Mouse (Mus musculus): Measurements from ENCODE around the gene Sema4a.
A peak's percentile ranks its signal among the peaks of the same experiment; 100 is the strongest.

Gene Sema4a

DNA sequence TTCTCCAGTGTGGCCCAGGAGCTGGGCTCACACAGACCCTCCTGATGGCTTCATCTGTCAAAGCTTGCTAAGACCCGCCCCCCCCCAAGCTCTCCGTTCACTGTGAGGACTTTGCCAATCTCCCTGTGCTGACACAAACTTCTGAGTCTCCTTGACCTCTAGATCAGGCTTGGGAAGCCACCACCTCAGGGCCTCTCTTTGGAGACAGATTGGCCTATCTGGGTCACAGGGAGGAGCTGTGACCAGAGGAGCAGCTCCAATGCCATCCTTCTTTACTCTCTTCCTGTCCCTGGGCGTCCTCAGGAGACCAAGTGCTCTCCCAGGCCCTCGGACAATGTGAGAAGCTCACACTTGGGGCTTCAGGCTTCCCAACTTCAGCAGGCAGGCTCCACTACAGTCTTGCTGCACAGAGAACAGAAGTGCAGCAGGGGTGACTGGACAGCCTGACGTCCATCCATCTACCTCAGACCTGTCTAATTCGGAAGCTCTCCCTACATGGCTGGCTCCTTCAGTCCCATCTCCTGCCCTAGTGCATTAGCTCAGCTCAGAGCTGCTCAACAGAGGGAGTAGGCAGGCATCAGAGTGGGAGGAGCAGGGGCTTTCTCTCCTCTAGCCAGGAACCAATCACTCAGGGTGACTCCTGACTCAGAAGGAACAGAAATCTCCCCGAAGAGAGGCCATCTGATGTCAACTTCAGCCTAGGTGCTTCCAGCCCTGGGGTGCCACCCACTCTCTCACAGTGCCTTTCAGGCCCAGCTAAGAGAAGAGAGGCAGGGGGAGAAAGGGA, 4.0 kb downstream of the Sema4a start:
- DNase-seq (ENCODE audit: inconsistent age in 2 of 2, low spot score in 1 of 2), result peak; percentile 53 to 79

DNA sequence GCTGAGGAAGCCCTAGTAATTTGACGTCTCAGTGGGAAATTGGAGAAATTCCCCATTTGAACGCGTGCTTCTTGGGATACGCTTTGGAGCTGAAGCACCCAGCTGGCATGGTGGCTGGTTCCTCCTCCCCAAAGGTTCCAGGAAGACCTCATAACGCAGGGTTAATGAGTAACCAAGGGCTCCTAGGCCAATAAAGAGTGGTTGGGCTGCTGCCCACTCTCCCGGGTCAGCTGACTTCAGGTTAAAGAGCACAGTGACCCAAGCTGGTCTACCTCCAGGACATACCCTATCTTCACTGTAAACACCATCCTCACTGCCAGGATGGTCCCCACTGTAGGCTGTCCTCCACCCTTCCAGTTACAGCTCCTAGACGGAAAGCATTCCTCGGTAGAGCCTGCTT, 4.7 kb downstream of the Sema4a start:
- DNase-seq (ENCODE audit: inconsistent age in 2 of 2, low spot score in 1 of 2), result no peak

DNA sequence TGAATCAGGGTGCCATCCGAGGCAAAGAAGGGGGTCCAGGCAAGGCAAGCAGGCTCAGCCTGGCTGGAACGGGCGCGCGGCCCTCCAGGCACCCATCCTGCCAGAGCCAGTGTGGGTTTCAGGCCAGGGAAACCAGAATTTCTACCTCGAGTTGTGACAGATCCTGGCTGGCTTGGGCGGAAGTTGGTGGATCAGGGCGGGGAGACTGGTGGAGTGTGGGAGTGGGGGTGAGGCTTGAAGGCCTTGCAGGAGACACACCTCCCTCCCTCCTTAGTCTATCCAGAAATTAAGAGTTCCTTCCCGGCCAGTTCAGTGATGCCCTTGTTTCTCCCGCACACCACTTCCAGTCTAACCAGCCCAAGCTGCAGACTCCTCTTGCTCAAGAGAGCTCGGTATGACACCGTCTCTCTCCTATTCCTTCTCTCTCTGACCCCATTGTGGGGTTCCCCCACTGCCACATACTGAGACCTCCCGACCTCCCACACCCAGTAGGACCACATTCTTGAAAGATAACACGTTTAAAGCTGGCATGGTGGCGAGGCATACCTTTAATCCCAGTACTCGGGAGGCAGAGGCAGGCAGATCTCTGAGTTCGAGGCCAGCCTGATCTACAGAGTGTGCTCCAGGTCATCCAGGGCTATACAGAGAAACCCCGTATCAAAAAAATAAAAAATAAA, 5.3 kb downstream of the Sema4a start:
- no peak for DNase-seq (ENCODE audit: inconsistent age in 2 of 2, low spot score in 1 of 2)

DNA sequence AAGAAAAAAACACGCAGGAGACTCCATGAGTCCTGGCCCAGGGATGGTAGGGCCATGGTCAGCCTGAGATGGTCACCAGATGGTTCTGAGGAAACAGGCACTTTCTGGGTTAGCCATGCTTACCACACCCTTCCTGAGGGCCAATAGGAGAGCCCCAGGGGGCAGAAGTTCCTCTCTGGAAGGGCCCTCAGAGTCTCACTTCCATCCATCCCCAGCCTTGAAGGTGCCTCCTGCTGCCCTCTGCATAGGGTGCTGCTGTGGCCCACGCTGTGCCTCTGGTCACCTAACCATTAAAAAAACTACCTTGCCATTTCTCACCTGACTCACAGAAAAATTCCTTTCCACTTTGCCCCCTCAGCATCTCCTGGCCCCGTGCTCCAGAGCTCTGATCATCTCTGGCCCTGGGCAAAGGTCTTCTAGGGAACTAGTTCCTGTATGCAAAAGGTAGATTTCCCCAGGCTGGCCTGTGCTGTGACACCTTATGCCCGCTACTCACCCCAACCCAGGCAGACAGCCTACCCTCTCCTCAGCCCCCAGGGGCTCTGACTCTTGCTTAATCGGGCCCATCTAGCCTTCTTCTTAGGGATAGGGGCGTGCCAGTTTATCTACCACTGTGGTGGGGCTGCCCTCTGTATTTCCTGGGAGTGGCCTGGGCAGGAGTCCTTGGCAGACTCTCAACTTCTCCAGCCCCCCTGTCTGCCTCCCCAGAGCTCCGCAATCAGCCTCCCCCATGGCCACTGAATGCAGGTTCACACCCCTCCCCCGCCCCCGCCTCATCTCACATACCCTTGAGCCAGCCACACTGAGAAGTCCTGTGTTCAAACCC, 6.0 kb downstream of the Sema4a start:
- DNase-seq (ENCODE audit: inconsistent age in 2 of 2, low spot score in 1 of 2), result no peak

DNA sequence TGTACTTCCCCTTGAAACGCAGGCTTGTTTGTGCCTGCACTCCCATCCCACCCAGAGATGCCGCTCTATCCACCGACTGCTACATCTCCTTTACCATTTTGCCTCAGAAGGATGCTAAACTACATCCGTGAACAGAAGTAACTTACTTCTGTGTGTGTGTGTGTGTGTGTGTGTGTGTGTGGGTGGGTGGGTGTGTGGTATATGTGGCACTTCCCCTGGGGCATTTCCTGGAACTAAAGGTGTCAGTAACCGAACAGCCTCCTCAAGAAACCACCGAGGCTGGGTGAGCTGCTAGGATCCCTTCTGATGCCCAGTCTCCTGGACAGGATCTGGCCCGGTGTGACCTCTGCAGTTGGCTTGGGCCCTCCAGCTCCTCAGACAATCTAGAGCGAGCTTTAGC, 7.0 kb downstream of the Sema4a start:
- DNase-seq (ENCODE audit: inconsistent age in 2 of 2, low spot score in 1 of 2), result no peak

DNA sequence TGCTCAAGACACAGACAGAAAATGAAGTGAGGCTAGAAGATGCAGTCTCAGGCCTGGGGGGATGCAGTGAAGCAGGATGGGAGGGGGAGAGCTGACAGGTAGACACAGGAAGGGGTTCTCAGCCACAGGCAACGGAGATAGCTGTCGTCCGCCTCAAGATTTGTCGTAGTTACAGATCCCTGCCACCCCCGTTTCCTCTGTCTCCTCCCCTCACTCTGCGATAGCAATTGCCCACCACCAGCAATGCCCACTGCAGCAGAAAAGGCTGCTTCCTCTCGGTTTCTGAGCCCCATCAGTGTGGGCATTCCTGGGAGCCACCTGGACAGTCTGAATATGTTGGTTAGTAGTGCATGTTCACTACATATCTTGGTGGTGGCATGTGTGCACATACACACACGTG, 7.6 kb downstream of the Sema4a start:
- no peak for DNase-seq (ENCODE audit: inconsistent age in 2 of 2, low spot score in 1 of 2)

DNA sequence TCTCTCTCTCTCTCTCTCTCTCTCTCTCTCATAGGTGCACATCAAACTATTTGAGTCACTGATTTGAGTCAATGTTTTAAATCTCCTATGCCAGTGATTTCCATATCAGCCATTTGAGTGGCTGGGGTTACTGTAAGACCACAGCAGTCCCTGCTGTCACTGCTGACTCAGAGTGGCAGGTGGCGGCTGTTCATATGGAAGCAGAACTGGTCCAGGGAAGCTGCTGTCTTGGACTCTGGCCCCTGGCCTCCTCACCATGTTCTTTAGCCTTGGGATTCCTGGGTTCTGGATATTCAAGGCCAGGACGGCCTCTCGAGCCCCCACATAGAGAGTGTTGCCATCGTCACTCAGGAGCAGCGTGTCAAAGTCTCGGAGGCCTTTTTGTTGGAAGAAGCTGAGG, 8.3 kb downstream of the Sema4a start:
- no peak for DNase-seq (ENCODE audit: inconsistent age in 2 of 2, low spot score in 1 of 2)

DNA sequence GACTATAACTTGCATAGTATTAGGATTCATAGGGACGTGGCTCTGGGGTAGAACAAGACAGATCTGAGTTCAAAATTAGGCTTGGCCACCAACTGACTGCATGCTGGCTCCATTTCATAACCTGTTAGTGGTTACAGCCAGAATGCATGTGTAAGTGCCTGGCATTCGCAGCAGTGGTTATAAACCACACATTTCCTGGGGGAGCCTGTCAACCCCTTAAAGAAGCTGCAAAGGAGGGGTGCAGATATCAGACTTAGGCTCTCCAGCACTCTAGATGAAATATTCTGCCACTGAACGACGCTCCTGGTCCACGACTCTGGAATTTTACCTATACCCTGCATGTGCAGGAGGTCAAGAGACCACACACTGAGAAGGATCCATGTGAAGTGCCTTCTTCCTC, 8.7 kb downstream of the Sema4a start:
- DNase-seq (ENCODE audit: inconsistent age in 2 of 2, low spot score in 1 of 2), result no peak

DNA sequence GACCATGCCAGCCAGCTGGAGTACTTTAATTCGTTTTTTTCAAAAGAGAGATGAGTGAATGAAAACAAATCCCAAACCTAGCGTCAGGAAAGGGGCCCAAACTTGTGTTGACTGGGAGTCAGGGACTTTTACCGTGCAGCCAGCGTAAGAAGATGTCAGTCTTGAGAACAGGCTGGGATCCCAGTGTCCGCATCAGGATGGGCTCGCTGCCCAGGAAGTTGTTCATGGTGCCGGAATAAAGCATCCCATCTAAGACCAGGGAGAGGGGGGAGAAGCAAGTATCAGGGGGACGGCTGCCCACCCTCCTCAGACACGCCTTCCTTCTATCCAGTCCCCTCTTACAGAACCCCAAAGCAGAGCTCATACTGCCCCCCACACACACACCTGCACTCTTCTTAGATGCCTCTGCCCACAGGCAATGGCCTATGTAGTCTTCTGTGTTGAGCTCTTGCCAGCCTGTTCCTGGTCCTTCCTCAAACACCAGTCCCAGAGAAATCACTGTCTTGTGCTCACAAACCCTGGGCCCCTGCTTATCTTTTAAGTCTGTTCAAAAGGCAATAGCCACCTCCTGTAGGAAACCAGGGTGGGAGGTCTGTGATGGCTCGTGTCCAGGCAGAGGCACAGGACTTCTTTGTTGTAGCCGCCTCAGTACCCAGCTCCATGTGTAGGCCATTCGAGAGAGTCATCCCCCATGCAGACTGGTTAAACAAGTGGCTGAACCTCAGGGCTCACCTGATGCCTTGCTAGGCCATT, 10.4 kb downstream of the Sema4a start:
- DNase-seq (ENCODE audit: inconsistent age in 2 of 2, low spot score in 1 of 2), result no peak

DNA sequence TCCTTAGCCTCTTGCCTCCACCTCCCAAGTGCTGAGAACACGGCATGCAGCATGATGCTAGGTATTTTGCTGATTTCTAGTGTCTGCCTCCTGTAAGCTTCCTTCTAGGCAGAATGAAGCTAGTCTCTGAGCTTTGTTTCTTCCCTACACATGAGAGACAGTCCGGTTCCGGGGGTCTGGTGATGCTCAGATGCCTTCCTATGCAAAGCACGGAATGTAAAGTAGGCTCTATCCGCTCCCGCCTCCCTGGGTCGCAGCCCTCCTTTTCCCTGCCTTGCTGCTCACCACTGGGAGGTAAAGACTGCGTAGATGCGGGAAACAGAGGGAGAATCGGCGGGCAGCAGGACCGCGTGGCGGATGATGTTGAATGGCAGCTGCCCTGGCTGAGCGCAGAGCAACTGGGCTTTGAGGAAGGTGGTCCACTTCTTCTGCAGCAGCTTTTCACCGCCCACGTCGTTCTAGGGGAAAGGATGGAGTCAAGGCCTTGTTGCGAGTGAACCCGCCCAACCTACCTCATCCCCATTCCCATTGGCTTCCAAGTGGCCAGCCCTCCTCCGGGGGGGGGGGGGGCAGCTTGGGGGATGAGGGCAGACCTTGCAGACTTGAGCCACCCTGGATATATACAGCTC, 11.5 kb downstream of the Sema4a start:
- DNase-seq (ENCODE audit: inconsistent age in 2 of 2, low spot score in 1 of 2), result peak; percentile 76 to 86

DNA sequence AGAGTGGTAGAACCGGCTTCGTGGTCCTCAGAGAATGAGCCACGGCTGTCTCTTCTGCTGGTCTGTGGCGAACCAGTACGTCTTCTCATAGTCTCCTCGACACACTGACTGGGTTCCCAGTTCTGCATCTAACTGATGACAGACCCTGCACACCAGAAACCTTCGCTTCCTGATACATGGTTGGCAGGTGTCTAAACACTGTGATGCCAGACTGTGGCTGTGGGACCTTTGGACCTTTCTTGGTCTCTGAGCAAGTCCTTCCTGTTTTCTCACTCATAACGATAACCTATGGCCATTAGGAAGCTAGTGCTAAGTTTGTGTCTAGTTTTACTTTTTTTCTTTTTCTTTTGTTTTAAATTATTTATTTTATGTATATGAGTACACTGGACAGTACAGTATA, 12.5 kb downstream of the Sema4a start:
- DNase-seq (ENCODE audit: inconsistent age in 2 of 2, low spot score in 1 of 2), result peak in 1 of 2 experiments; percentile 32

DNA sequence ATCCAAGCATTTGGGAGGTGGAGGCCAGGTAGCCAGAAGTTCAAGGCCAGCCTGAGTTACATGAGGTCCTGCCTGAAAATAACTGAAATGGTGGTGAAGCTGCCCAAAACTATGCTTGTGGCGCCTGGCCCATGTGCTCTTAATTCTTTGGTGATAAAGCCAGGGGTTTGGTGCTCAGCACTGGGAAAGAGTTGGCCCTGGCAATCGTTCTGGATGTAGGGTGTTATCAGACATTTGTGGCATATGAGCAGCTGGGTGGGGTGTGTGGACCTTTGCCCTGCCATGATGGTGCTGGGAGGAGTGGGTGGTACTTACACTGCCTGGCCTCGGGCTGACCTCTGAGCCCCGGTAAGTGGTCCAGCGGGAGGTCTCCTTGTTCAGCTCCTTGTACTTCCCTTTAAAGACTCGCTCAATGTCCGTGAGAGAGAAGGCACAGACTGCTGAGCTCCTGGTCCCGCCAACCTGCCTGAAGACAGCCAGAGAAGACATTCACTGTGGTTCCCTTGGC, 13.3 kb downstream of the Sema4a start:
- DNase-seq (ENCODE audit: inconsistent age in 2 of 2, low spot score in 1 of 2), result no peak

DNA sequence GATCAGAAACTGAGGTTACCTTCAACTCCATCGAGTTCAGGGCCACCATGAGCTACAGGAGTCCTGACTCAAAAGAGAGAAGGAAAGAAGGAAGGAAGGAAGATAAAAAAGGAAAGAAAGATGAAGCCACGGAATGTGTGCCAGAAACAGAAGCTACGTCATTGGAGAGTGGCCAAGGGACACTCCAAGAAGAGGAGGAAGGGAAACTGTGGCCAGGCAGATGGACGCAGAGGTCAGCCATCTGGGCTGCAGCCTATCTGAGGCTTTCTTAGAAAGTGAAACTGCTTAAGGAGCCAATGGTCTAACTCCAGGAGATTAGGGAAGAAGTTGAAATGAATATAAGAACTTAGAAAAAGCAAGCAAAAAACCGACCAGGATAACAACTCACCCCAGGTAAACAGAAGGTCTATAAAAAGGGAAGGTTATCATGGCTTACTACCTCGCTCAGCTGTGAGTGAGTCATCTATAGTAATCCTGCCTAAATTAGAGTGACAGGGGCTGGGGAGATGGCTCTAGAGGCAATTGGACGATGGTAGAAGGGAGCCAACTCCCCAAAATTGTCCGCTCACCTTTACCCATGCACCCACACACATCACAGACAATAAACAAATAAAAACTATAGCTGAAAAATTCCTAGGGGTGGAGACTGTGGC, 14.4 kb downstream of the Sema4a start:
- peak in 1 of 2 experiments; percentile 74 for DNase-seq (ENCODE audit: inconsistent age in 2 of 2, low spot score in 1 of 2)

DNA sequence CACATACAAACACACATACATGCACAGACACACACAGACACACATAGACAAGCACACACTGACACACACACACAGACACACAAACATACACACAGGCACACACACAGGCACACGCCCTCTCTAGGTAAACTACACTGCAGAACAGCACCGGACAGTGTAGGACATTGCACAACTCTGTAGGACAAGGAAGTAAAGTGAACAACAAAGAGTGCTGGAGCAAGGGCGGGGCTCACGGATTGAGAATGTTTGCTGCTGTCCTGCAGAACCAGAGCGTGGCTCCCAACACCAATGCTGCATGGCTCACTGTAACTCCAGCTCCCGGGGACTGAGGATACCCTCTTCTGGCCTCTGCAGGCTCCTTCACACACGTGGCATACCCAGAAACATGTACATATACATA, 18.1 kb downstream of the Sema4a start:
- DNase-seq (ENCODE audit: inconsistent age in 2 of 2, low spot score in 1 of 2), result peak in 1 of 2 experiments; percentile 64

DNA sequence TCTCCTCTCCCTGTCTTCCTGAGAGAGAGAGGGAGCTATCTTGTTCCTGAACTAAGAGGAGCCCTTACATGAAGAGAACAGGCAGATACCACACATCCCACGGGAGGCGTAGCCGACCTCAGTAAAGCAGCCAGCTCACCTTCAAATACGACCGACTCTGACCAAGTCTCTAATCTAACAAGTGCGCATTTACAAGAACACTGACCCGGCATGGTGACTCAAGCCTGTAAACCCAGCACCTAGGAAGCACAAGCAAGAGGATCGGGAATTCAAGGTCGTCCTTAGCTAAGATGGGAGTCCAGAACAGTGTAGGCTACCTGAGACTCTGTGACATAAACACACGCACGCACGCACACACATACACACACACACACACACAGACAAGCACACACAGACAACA, 18.5 kb downstream of the Sema4a start:
- DNase-seq (ENCODE audit: inconsistent age in 2 of 2, low spot score in 1 of 2), result peak in 1 of 2 experiments; percentile 71

DNA sequence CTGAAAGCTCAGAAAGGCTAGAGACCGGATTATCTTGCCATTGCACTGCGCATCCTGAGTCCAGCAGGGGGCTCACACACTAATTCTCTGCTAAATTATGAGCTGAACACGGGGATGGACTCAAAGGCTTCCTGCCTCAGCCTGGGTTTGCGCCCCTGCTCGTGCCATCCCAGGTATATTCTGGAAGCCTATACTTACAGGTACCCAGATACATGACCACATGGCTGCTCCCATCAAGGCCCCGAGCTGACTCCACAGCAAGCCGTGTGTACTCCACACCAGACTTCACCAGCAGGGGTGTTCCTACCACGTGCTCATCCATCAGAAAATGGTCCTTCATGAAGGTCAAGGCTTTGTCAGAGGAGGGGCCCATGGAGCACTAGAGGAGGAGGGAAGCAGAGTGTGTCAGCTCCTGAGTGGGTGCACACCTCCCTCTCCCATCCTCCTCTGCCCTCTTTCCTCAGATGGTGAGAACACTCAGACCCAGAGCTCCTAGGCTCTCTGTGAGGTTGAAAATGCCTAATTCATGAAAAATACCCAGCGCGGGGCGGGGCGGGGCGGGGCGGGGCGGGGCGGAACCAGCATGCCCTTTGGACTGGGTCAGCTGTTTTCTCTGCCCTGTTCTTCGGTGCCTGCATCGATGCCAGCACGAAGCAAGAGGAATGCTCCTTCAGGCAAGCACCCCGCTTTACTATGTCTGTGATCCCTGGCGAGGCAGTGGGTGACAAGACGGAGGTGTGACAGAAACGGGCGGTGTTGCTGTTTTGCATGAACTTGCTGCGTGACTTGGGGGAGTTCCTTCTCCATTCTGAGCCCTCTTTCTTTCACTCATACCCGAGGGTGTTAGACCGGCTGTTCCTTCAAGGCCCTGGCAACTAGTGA, 20.2 kb downstream of the Sema4a start:
- DNase-seq (ENCODE audit: inconsistent age in 2 of 2, low spot score in 1 of 2), result peak; percentile 86 to 91

DNA sequence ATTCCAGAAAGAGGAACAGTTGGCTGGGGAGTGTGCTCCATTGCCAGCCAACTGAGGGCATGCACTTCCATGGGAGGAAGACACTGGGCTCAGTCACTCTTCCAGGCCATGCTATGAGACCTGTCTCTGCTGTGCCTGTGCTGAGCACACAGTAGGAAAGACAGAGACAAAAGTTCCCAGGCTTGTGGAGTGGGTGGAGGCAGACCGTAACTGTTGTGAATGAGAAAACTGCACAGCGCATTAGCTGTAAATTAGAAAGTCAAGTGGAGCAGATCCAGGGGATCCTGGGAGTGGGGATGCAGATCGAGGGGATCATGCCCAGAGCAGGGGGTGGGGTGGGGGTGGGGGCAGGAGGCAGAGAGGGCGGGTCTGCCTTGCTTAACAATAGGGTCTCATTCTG, 21.4 kb downstream of the Sema4a start:
- DNase-seq (ENCODE audit: inconsistent age in 2 of 2, low spot score in 1 of 2), result no peak

DNA sequence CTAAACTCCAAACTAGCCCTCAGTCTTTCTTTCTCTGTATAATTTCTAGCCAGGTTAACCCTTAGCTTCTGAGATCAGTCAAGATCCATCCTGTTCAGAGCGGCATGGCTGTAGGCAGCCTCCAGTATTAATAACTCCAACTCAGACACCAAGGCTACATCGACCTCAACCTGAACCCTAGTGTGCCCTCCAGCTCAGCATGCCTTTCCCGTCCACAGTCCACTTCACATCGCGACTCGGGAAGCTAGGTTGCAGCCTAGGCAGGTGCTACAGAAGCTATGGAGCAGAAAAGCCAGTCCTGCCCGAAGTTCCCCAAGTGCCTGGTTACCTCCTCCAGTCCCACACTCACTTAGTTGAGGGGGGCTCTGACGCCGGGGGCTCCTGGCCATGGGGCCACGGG, 23.5 kb downstream of the Sema4a start:
- no peak for DNase-seq (ENCODE audit: inconsistent age in 2 of 2, low spot score in 1 of 2)
